Comparison of ENCODE assay signal across 21 mouse cellular contexts in the genomic region with DNA sequence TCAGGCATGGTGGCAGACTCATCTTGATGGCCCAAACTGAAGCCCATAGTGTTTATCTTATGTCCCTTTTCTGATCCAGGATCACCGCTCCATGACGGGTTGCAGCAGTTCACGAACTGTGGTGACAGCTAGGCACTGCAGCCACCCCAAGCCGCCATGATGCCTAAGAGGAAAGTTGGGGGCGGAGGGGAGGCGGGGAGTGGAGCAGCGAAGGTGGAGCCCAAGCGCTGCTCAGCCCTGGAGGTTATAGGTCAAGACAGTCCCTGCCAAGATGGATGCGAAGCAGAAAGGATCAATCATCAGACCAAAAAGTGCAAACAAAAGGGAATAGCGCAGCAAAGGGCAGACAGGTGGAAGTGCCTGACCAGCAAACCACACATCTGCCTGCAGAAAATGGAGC. TPM values are rescaled to one million over a fixed set of nuclear protein-coding genes. Genes with fewer than 3 reads are reported as not detected.
DNase-seq lines count a peak whose midpoint lies in the region; ATAC-seq and TF ChIP-seq lines count a peak whose summit lies in the region.
"Had no signal": no experiment of that assay in that cellular context is flagged by ENCODE, and none has a peak within 500 bp of the region (broad histone marks: within the 10 kb centered on the region; RNA-seq: fewer than 3 reads in every experiment).

No protein-coding gene starts in this region.

- H3K4me1 ChIP-seq in hindbrain, embryonic 10.5 days (replicated peaks), result peaks cover 13% of the 10 kb centered on the region
- no peaks in the 10 kb centered on the region for H3K4me1 ChIP-seq in hindbrain, postnatal 0 days (ENCODE audit: insufficient read depth, low read length)
- no peaks in the 10 kb centered on the region for H3K4me1 ChIP-seq in hindbrain, embryonic 12.5 days
- no peaks in the 10 kb centered on the region for H3K4me1 ChIP-seq in liver, embryonic 13.5 days (replicated peaks)
- H3K4me1 ChIP-seq: embryonic facial prominence, embryonic 12.5 days; liver, embryonic 15.5 days; midbrain, embryonic 12.5 days had no signal

- no peaks in the 10 kb centered on the region for H3K36me3 ChIP-seq in hindbrain, embryonic 10.5 days
- no peaks in the 10 kb centered on the region for H3K36me3 ChIP-seq in hindbrain, postnatal 0 days (ENCODE audit: insufficient read depth, low read length)
- H3K36me3 ChIP-seq in hindbrain, embryonic 12.5 days, result no peaks in the 10 kb centered on the region
- H3K36me3 ChIP-seq in liver, embryonic 13.5 days, result no peaks in the 10 kb centered on the region
- H3K36me3 ChIP-seq: embryonic facial prominence, embryonic 12.5 days; liver, embryonic 15.5 days; midbrain, embryonic 12.5 days had no signal

- peak overlapping the region; percentile 45; the same call in 1 of the 2 replicates for H3K27ac ChIP-seq in hindbrain, embryonic 10.5 days
- H3K27ac ChIP-seq in hindbrain, postnatal 0 days, result no peak overlapping the region
- H3K27ac ChIP-seq in hindbrain, embryonic 12.5 days, result no peak overlapping the region
- no peak overlapping the region for H3K27ac ChIP-seq in liver, embryonic 13.5 days
- H3K27ac ChIP-seq: embryonic facial prominence, embryonic 12.5 days; liver, embryonic 15.5 days; midbrain, embryonic 12.5 days had no signal

- WGBS in hindbrain, embryonic 10.5 days, result 18% methylated on average over 10 of the region's 10 CpGs
- WGBS in hindbrain, postnatal 0 days, result 28% methylated on average over 10 of the region's 10 CpGs
- WGBS in hindbrain, embryonic 12.5 days, result 20% methylated on average over 10 of the region's 10 CpGs
- WGBS in liver, embryonic 13.5 days (ENCODE audit: insufficient replicate concordance), result 33% methylated on average over 10 of the region's 10 CpGs

- H3K4me2 ChIP-seq in hindbrain, postnatal 0 days (ENCODE audit: low read depth, low read length), result no peak overlapping the region
- peak overlapping the region; percentile 31 for H3K4me2 ChIP-seq in hindbrain, embryonic 12.5 days (replicated peaks)
- H3K4me2 ChIP-seq in liver, embryonic 13.5 days, result peak overlapping the region; percentile 23; the same call in 1 of the 2 replicates
- H3K4me2 ChIP-seq: embryonic facial prominence, embryonic 12.5 days; liver, embryonic 15.5 days; midbrain, embryonic 12.5 days had no signal

- H3K9ac ChIP-seq in hindbrain, postnatal 0 days (replicated peaks; ENCODE audit: low read length), result no peak overlapping the region
- no peak overlapping the region for H3K9ac ChIP-seq in hindbrain, embryonic 12.5 days
- no peak overlapping the region for H3K9ac ChIP-seq in liver, embryonic 13.5 days
- H3K9ac ChIP-seq: embryonic facial prominence, embryonic 12.5 days; liver, embryonic 15.5 days; midbrain, embryonic 12.5 days had no signal

- peak; percentile 42 for DNase-seq in hindbrain, embryonic 10.5 days (ENCODE audit: low spot score)
- no peak for DNase-seq in hindbrain, postnatal 0 days (ENCODE audit: low spot score)
- DNase-seq in ES-CJ7 (ENCODE audit: low read depth, low spot score), result peak; percentile 68
- no peak for DNase-seq in liver, embryonic 13.5 days
- no peak for DNase-seq in cerebellum, postnatal 10 days
- DNase-seq in layer of hippocampus, adult 11-12 months (ENCODE audit: low spot score), result no peak
- DNase-seq: B cell, adult 2 months; cerebellum, adult 8-10 months; kidney, postnatal 25 days; layer of hippocampus, postnatal 36 days; thymus, postnatal 36 days had no signal

- ATAC-seq in hindbrain, postnatal 0 days, result no peak
- ATAC-seq in hindbrain, embryonic 12.5 days (ENCODE audit: low FRiP score), result no peak
- no peak for ATAC-seq in liver, embryonic 13.5 days (ENCODE audit: low read depth)
- no peak for ATAC-seq in frontal cortex, adult (ENCODE audit: low TSS enrichment)

- no peaks in the 10 kb centered on the region for H3K27me3 ChIP-seq in hindbrain, embryonic 10.5 days (ENCODE audit: insufficient read depth, poor library complexity, severe bottlenecking)
- H3K27me3 ChIP-seq in hindbrain, postnatal 0 days (ENCODE audit: insufficient read depth, low read length), result no peaks in the 10 kb centered on the region
- H3K27me3 ChIP-seq in hindbrain, embryonic 12.5 days, result no peaks in the 10 kb centered on the region
- peaks cover 44% of the 10 kb centered on the region for H3K27me3 ChIP-seq in liver, embryonic 13.5 days
- H3K27me3 ChIP-seq: midbrain, embryonic 12.5 days had no signal

- no peak for TF ChIP-seq CTCF in hindbrain, postnatal 0 days (IDR thresholded peaks at IDR 0.05; ENCODE audit: low read depth)

- no peaks in the 10 kb centered on the region for H3K9me3 ChIP-seq in hindbrain, embryonic 10.5 days
- H3K9me3 ChIP-seq in hindbrain, postnatal 0 days (ENCODE audit: low read length), result no peaks in the 10 kb centered on the region
- no peaks in the 10 kb centered on the region for H3K9me3 ChIP-seq in hindbrain, embryonic 12.5 days (replicated peaks)
- H3K9me3 ChIP-seq in liver, embryonic 13.5 days (replicated peaks), result no peaks in the 10 kb centered on the region
- H3K9me3 ChIP-seq: embryonic facial prominence, embryonic 12.5 days; liver, embryonic 15.5 days; midbrain, embryonic 12.5 days had no signal

- H3K4me3 ChIP-seq in hindbrain, embryonic 10.5 days, result peak overlapping the region; percentile 34; the same call in 1 of the 2 replicates
- no peak overlapping the region for H3K4me3 ChIP-seq in hindbrain, postnatal 0 days (ENCODE audit: low read length)
- H3K4me3 ChIP-seq in hindbrain, embryonic 12.5 days, result no peak overlapping the region
- no peak overlapping the region for H3K4me3 ChIP-seq in liver, embryonic 13.5 days (replicated peaks)
- H3K4me3 ChIP-seq: embryonic facial prominence, embryonic 12.5 days; liver, embryonic 15.5 days; midbrain, embryonic 12.5 days had no signal

RNA-seq across cellular contexts. Expression of gene Mak, which starts 11.8 kb away (rescaled TPM):
- polyA plus RNA-seq in hindbrain, embryonic 10.5 days (2016; fragmentation: Nextera tagmentation; extraction: Ambion mirVana), result 0.91 and 1.8 TPM in 2 replicates
- total RNA-seq in hindbrain, postnatal 0 days (2014; rRNA removed), result 0.18 and 1.2 TPM in 2 replicates
- polyA plus RNA-seq in hindbrain, postnatal 0 days (2015; fragmentation: Nextera tagmentation; extraction: Ambion mirVana), result 1.3 and 1.4 TPM in 2 replicates
- polyA plus RNA-seq in hindbrain, embryonic 12.5 days (2016; fragmentation: Nextera tagmentation; extraction: Ambion mirVana), result 1.2 and 1.9 TPM in 2 replicates
- 0.20 and 0.21 TPM in 2 replicates for polyA plus RNA-seq in liver, embryonic 13.5 days (2015; fragmentation: Nextera tagmentation; extraction: Ambion mirVana)
- total RNA-seq: gastrocnemius, adult 18-20 months had no signal

RNA-seq across cellular contexts. Expression of gene Gcm2, which starts 19.6 kb away (rescaled TPM):
- polyA plus RNA-seq in hindbrain, embryonic 10.5 days (2016; fragmentation: Nextera tagmentation; extraction: Ambion mirVana), result not detected in 2 replicates
- total RNA-seq in hindbrain, postnatal 0 days (2014; rRNA removed), result not detected in 2 replicates
- polyA plus RNA-seq in hindbrain, postnatal 0 days (2015; fragmentation: Nextera tagmentation; extraction: Ambion mirVana), result not detected in 2 replicates
- not detected in 2 replicates for polyA plus RNA-seq in hindbrain, embryonic 12.5 days (2016; fragmentation: Nextera tagmentation; extraction: Ambion mirVana)
- polyA plus RNA-seq in liver, embryonic 13.5 days (2015; fragmentation: Nextera tagmentation; extraction: Ambion mirVana), result not detected in 2 replicates
- total RNA-seq: gastrocnemius, adult 18-20 months; layer of hippocampus, postnatal 36 days had no signal
- polyA plus RNA-seq: brain, embryonic 14.5 days; forebrain, embryonic 11.5 days; heart, embryonic 14.5 days; intestine, embryonic 14.5 days; liver, embryonic 15.5 days; midbrain, embryonic 12.5 days had no signal

RNA-seq across cellular contexts. Expression of gene Sycp2l, which starts 22.8 kb away (rescaled TPM):
- 0.15 TPM in 1 of 2 replicates, not detected in the other for polyA plus RNA-seq in hindbrain, embryonic 10.5 days (2016; fragmentation: Nextera tagmentation; extraction: Ambion mirVana)
- total RNA-seq in hindbrain, postnatal 0 days (2014; rRNA removed), result not detected in 2 replicates
- 0.23 TPM in 1 of 2 replicates, not detected in the other for polyA plus RNA-seq in hindbrain, postnatal 0 days (2015; fragmentation: Nextera tagmentation; extraction: Ambion mirVana)
- polyA plus RNA-seq in hindbrain, embryonic 12.5 days (2016; fragmentation: Nextera tagmentation; extraction: Ambion mirVana), result not detected in 2 replicates
- not detected in 2 replicates for polyA plus RNA-seq in liver, embryonic 13.5 days (2015; fragmentation: Nextera tagmentation; extraction: Ambion mirVana)
- total RNA-seq: gastrocnemius, adult 18-20 months; layer of hippocampus, postnatal 36 days had no signal
- polyA plus RNA-seq: brain, embryonic 14.5 days; forebrain, embryonic 11.5 days; heart, embryonic 14.5 days; liver, embryonic 15.5 days; midbrain, embryonic 12.5 days had no signal

Comparison
In these comparisons a context has a peak if more than half of its experiments do, and no peak if none do; other contexts are left out.
1. DNase-seq: peak in hindbrain, embryonic 10.5 days (single experiment) and ES-CJ7 (single experiment); none in hindbrain, postnatal 0 days (single experiment), liver, embryonic 13.5 days (single experiment), cerebellum, postnatal 10 days (0 of 2) and layer of hippocampus, adult 11-12 months (single experiment).